Mouse (Mus musculus) embryonic fibroblast, embryonic 13.5 days (primary cell): Measurements from ENCODE around the gene Hoxb6.

Experiments
- CTCF ChIP-seq: IDR thresholded peaks from 2 replicates; pipeline ENCODE4 v1.5.1; 2011; ENCODE audit warnings: mild to moderate bottlenecking, control low read depth, low read length, moderate library complexity, borderline replicate concordance; ENCODE audit not compliant: insufficient read depth
- POLR2A ChIP-seq: IDR thresholded peaks from 2 replicates; pipeline ENCODE4 v1.6.1; 2011; ENCODE audit warnings: low read depth, mild to moderate bottlenecking, control low read depth, low read length, moderate library complexity

- no peak for TF ChIP-seq CTCF
- no peak for TF ChIP-seq POLR2A
Measured at GRCm38 (mm10) chr11:96257141-96257540, 35.1 kb upstream of the Hoxb6 start.
